Mouse (Mus musculus): Measurements from ENCODE around the gene Apol10a. TPM values are rescaled to one million over a fixed set of nuclear protein-coding genes. Genes with fewer than 3 reads are reported as not detected.
"Not testable (repeated sequence)": the region's sequence is repeated elsewhere in the genome, so short reads cannot be mapped to it uniquely, and the experiment has no call there.

Apol10a gene
- polyA plus RNA-seq, 1 experiment from 2014 or later: not detected

DNA sequence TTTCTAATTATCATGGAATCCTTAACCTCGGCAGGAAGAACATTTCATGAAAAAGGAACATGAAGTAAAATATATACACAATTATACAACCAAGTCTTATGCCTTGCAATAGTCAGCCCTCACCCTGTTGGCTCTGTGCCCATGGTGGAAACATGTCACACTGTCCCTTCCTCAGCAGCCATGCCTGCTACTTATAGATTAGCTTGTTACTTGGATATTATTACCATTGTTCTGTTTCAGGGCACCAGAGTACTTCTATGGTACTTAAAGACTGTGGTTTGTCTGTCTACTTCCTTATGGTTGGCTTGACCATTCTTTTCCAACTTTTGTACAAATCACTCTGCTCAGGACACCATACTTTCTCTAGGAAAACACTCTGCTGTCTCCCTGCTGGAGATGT lies 16.3 kb downstream of the Apol10a start:
- not testable (repeated sequence) for H3K27me3 ChIP-seq (ENCODE audit: control insufficient read depth, insufficient read depth, low read length); H3K4me2 ChIP-seq (replicated peaks; ENCODE audit: low read depth, low read length); H3K36me3 ChIP-seq (ENCODE audit: control insufficient read depth, insufficient read depth, low read length); H3K27ac ChIP-seq (ENCODE audit: low read depth, low read length); DNase-seq (ENCODE audit: low spot score); H3K9ac ChIP-seq (ENCODE audit: low read depth, low read length); H3K9me3 ChIP-seq (ENCODE audit: control insufficient read depth, low read length); H3K4me1 ChIP-seq (replicated peaks; ENCODE audit: control insufficient read depth, insufficient read depth, low read length); H3K4me3 ChIP-seq (ENCODE audit: low read depth, low read length); ATAC-seq (ENCODE audit: low FRiP score)
- WGBS: no CpG with 5 or more reads among the region's 1 CpGs

DNA sequence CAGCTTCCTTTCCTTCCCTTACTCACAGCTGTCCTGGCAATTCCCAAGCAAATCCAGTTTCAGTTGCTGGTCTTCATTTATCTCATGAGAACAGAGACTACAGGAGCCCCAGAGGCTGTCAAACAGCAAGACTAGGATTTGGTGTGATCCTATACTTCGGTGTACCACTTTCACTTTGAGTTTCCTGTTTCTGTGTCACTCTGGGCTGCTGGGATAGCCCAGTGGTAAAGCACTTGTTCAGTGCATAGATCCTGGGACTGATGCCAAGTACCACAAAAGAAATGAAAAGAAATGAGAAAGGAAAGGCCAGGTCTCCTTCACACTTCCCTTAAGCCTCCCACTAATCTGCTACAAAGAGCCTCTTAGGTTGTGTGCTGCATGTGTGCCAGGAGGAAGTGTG lies 17.8 kb downstream of the Apol10a start:
- not testable (repeated sequence) for H3K27me3 ChIP-seq (ENCODE audit: control insufficient read depth, insufficient read depth, low read length); ATAC-seq (ENCODE audit: low FRiP score); H3K4me1 ChIP-seq (replicated peaks; ENCODE audit: control insufficient read depth, insufficient read depth, low read length); H3K9me3 ChIP-seq (ENCODE audit: control insufficient read depth, low read length); H3K36me3 ChIP-seq (ENCODE audit: control insufficient read depth, insufficient read depth, low read length); H3K9ac ChIP-seq (ENCODE audit: low read depth, low read length); H3K4me3 ChIP-seq (ENCODE audit: low read depth, low read length); H3K4me2 ChIP-seq (replicated peaks; ENCODE audit: low read depth, low read length); DNase-seq (ENCODE audit: low spot score); H3K27ac ChIP-seq (ENCODE audit: low read depth, low read length)
- WGBS: 92% methylated on average over 1 of the region's 1 CpGs

DNA sequence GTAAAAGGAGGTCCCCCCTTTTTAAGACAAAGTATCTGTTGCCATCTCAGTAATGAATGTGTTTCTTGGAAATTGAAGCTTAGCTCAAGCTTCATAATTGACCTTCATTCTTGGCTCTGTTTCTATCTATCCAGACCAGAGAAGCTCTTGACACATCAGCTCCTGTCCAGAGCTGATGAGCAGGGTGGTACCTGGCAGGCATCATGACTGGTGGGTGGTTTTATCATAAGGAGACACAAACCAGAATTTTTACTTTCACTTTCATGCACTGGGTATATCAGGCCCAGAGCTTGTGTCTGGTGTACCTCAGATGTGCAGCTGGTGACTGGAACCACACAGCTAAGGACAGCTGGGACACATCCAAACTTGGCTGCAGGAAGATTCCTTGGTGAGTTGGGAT lies 31.1 kb downstream of the Apol10a start, which contains the start of gene Apol11a:
TSS of gene Apol11a (plus strand) at position 306 of the 400 bp plus-strand sequence.
- not testable (repeated sequence) for H3K36me3 ChIP-seq (ENCODE audit: control insufficient read depth, insufficient read depth, low read length); H3K27me3 ChIP-seq (ENCODE audit: control insufficient read depth, insufficient read depth, low read length); H3K4me3 ChIP-seq (ENCODE audit: low read depth, low read length); H3K9ac ChIP-seq (ENCODE audit: low read depth, low read length); H3K4me1 ChIP-seq (replicated peaks; ENCODE audit: control insufficient read depth, insufficient read depth, low read length); DNase-seq (ENCODE audit: low spot score); H3K4me2 ChIP-seq (replicated peaks; ENCODE audit: low read depth, low read length); H3K27ac ChIP-seq (ENCODE audit: low read depth, low read length); ATAC-seq (ENCODE audit: low FRiP score); H3K9me3 ChIP-seq (ENCODE audit: control insufficient read depth, low read length)

DNA sequence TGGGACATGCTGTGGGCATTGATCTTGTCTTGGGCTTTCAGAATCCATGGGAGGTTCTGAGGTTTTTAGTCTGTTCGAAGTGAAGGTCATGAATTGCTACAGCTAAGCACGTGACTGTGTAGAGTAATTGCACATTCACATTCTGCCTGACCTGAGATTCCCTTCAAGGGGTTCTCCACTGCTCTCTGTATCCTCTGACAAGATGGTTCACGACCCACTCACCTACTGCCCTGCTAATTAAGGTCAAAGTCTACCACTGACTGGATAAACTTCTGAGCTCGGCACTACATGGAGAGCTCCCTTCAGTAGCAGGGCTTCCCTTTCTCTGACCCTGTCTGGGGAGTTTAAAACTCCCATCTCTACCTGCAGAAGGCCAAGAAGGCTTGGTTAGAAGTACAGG lies 43.7 kb downstream of the Apol10a start:
- H3K9ac ChIP-seq (ENCODE audit: low read depth, low read length); H3K4me2 ChIP-seq (replicated peaks; ENCODE audit: low read depth, low read length); DNase-seq (ENCODE audit: low spot score); ATAC-seq (ENCODE audit: low FRiP score); H3K4me1 ChIP-seq (replicated peaks; ENCODE audit: control insufficient read depth, insufficient read depth, low read length); H3K4me3 ChIP-seq (ENCODE audit: low read depth, low read length); H3K36me3 ChIP-seq (ENCODE audit: control insufficient read depth, insufficient read depth, low read length); H3K27me3 ChIP-seq (ENCODE audit: control insufficient read depth, insufficient read depth, low read length); H3K27ac ChIP-seq (ENCODE audit: low read depth, low read length); H3K9me3 ChIP-seq (ENCODE audit: control insufficient read depth, low read length): not testable (repeated sequence)
- WGBS: 81% methylated on average over 4 of the region's 4 CpGs

DNA sequence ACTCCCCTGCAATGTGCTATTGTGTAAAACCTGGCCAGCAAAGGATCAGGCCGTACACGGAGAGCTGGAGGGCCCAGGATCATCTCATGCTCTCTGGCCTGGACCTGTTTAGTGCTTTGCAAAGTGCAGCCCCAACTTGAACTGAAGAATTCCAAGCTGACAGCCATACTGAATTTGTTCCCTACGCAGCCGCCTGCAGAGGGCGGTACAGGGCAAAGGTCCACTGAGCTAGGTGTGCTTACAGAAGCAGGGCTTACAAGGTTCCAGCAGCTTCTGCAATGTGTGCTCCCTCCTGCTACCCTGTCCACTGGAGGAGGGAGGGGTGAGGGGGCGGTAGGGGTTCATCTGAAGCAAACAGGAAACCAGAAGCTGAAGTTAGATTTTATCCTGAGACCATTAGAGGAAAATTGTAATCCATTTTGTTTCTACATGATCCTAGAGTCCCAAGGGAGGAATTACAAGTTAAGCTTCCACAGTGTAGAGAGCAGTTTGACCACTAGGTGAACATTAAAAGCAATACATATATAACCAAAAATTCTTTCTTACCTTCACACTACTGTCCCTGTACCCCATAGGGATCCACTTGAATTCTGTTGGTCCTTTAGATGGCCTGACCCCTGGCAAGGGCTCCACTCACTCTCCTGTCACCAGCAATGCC lies 46.5 kb downstream of the Apol10a start:
- H3K9me3 ChIP-seq (ENCODE audit: control insufficient read depth, low read length); ATAC-seq (ENCODE audit: low FRiP score); H3K4me1 ChIP-seq (replicated peaks; ENCODE audit: control insufficient read depth, insufficient read depth, low read length); H3K36me3 ChIP-seq (ENCODE audit: control insufficient read depth, insufficient read depth, low read length); H3K4me3 ChIP-seq (ENCODE audit: low read depth, low read length); H3K27ac ChIP-seq (ENCODE audit: low read depth, low read length); H3K9ac ChIP-seq (ENCODE audit: low read depth, low read length); H3K27me3 ChIP-seq (ENCODE audit: control insufficient read depth, insufficient read depth, low read length); H3K4me2 ChIP-seq (replicated peaks; ENCODE audit: low read depth, low read length): not testable (repeated sequence)
- WGBS: 13% methylated on average over 6 of the region's 6 CpGs
- peak; percentile 63 for DNase-seq (ENCODE audit: low spot score)

DNA sequence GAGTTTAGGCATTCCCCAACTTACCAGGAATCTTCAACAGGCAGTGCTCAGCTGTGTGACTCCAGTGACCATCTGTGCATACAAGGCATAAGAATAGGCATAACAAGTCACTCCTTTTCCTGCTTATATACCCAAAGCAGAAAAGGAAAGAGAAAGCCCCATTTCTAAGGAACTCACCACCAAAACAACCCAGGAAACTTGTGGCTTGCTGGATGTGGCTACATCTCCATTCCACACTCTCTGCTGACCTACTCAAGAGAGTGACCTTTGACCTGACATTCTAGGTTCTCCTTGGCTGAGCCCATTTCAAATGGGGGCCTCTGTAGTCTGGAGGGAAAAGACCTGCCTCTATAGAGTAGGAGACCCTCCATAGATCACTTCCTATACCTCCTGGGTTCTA lies 56.4 kb downstream of the Apol10a start, which contains the start of gene Apol7c:
TSS of gene Apol7c (minus strand) at position 101 of the 400 bp plus-strand sequence.
- Histone ChIP-seq H3K9me3 (ENCODE audit: control insufficient read depth, low read length) (no peaks in the 10 kb centered on the region), H3K4me2 (replicated peaks; ENCODE audit: low read depth, low read length) (no peak within 1 kb of the TSS), H3K27ac (ENCODE audit: low read depth, low read length) (no peak within 1 kb of the TSS), H3K36me3 (ENCODE audit: control insufficient read depth, insufficient read depth, low read length) (no peaks in the 10 kb centered on the region), H3K4me1 (replicated peaks; ENCODE audit: control insufficient read depth, insufficient read depth, low read length) (no peaks in the 10 kb centered on the region), H3K27me3 (ENCODE audit: control insufficient read depth, insufficient read depth, low read length) (no peaks in the 10 kb centered on the region), H3K4me3 (ENCODE audit: low read depth, low read length) (no peak within 1 kb of the TSS), H3K9ac (ENCODE audit: low read depth, low read length) (no peak within 1 kb of the TSS)
- ATAC-seq (ENCODE audit: low FRiP score) (no peak), DNase-seq (ENCODE audit: low spot score) (no peak)

DNA sequence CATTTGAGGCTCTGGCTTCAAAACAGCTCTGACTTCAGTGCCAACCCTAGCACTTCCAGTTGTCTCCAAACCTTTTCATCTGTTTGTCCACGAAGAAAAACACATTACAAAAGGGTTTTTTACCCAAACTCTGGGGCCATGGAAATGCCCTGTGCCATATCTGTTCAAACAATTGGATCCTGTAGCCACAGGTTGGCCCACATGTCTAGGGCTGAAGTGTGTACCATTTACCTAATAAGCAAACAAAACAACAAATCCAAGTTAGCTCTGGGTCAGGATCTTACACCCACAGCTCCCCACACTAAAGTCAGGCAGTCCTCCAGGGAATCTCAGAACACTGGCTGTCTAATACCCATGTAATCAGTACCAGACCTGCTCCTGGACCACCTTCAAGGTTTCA lies 62.4 kb downstream of the Apol10a start:
- not testable (repeated sequence) for H3K4me2 ChIP-seq (replicated peaks; ENCODE audit: low read depth, low read length); H3K27me3 ChIP-seq (ENCODE audit: control insufficient read depth, insufficient read depth, low read length); H3K36me3 ChIP-seq (ENCODE audit: control insufficient read depth, insufficient read depth, low read length); H3K9ac ChIP-seq (ENCODE audit: low read depth, low read length); DNase-seq (ENCODE audit: low spot score); H3K4me3 ChIP-seq (ENCODE audit: low read depth, low read length); H3K9me3 ChIP-seq (ENCODE audit: control insufficient read depth, low read length); H3K4me1 ChIP-seq (replicated peaks; ENCODE audit: control insufficient read depth, insufficient read depth, low read length); ATAC-seq (ENCODE audit: low FRiP score); H3K27ac ChIP-seq (ENCODE audit: low read depth, low read length)
- WGBS: 45% methylated on average over 1 of the region's 1 CpGs

Other genes starting within 250 kb of the Apol10a start
- 115 and 142 TPM in 2 replicates for gene Rbfox2, start 170.0 kb upstream of the Apol10a start, polyA plus RNA-seq (2014; fragmentation: Nextera tagmentation; extraction: Ambion mirVana)
- not detected in 2 replicates for gene Apol7a, start 77.9 kb upstream of the Apol10a start, polyA plus RNA-seq (2014; fragmentation: Nextera tagmentation; extraction: Ambion mirVana)
- 0.03 and 0.06 TPM in 2 replicates for gene Apol9a, start 65.9 kb upstream of the Apol10a start, polyA plus RNA-seq (2014; fragmentation: Nextera tagmentation; extraction: Ambion mirVana)
- not detected in 2 replicates for gene Apol7b, start 29.6 kb upstream of the Apol10a start, polyA plus RNA-seq (2014; fragmentation: Nextera tagmentation; extraction: Ambion mirVana)
- not detected in 2 replicates for gene Apol11a, start 31.2 kb downstream of the Apol10a start, polyA plus RNA-seq (2014; fragmentation: Nextera tagmentation; extraction: Ambion mirVana)
- gene Apol7c, start 56.3 kb downstream of the Apol10a start, polyA plus RNA-seq (2014; fragmentation: Nextera tagmentation; extraction: Ambion mirVana): not detected in 2 replicates
- not detected in 2 replicates for gene 1700025B11Rik, start 84.8 kb downstream of the Apol10a start, polyA plus RNA-seq (2014; fragmentation: Nextera tagmentation; extraction: Ambion mirVana)
- gene Apol10b, start 119.1 kb downstream of the Apol10a start, polyA plus RNA-seq (2014; fragmentation: Nextera tagmentation; extraction: Ambion mirVana): 0.10 TPM in 1 of 2 replicates, not detected in the other
- gene Gm36245, start 122.2 kb downstream of the Apol10a start, polyA plus RNA-seq (2014; fragmentation: Nextera tagmentation; extraction: Ambion mirVana): not detected in 2 replicates
- not detected in 2 replicates for gene Apol11b, start 166.2 kb downstream of the Apol10a start, polyA plus RNA-seq (2014; fragmentation: Nextera tagmentation; extraction: Ambion mirVana)
- gene Apol7e, start 221.8 kb downstream of the Apol10a start, polyA plus RNA-seq (2014; fragmentation: Nextera tagmentation; extraction: Ambion mirVana): not detected in 2 replicates